Mouse (Mus musculus) ES-E14 (cell line): ENCODE measurements at regions not wholly inside any gene's neighbourhood (a gene's known extent, or its start where the extent isn't known, plus 50 kb on each side); places are given as distances from the start of the nearest gene placed in this dataset.

Experiments used
- HCFC1 ChIP-seq: IDR thresholded peaks from 2 replicates; pipeline ENCODE4 v1.6.1; 2012; ENCODE audit warnings: low read length, inconsistent platforms, borderline replicate concordance; ENCODE audit not compliant: insufficient read depth
- ZC3H11A ChIP-seq: IDR thresholded peaks from 2 replicates; pipeline ENCODE4 v1.6.1; 2012; ENCODE audit warnings: low read depth, mild to moderate bottlenecking, inconsistent platforms, low read length, borderline replicate concordance
- ZNF384 ChIP-seq: IDR thresholded peaks from 2 replicates; pipeline ENCODE4 v1.6.1; 2012; ENCODE audit warnings: low read depth, low read length, inconsistent platforms

- no peak for TF ChIP-seq ZNF384
- no peak for TF ChIP-seq HCFC1
- TF ChIP-seq ZC3H11A = no peak
Observed at GRCm38 (mm10) chr13:55937417-55937816, 101.4 kb upstream of the Pitx1 start.
